Mouse (Mus musculus) activated CD4-positive, CD25-positive, alpha-beta regulatory T cell, adult 9 weeks (primary cell): ENCODE results near the gene Armh3. TPM values are rescaled to one million over a fixed set of nuclear protein-coding genes. Genes with fewer than 3 reads are reported as not detected.

ENCODE experiments used
- polyA plus RNA-seq: library from polyadenylated mRNA; unstranded; fragments of 100-300 nt; shearing (Covaris generic); gene quantifications from one replicate; pipeline ENCODE4 v1.2.1, GENCODE M21; 2017

Armh3 gene
- polyA plus RNA-seq = 15.1 TPM

GRCm38 (mm10) chr19:45997785-45998693 is at the start of gene Armh3:
Armh3 (minus strand) TSS chr19:45998488.

GRCm38 (mm10) chr19:46044993-46045695 is 46.9 kb upstream of the Armh3 start, which contains the start of gene Ldb1:
Ldb1 (minus strand) TSS chr19:46045214.

GRCm38 (mm10) chr19:46044271-46044992 is 46.1 kb upstream of the Armh3 start, which contains the start of gene Pprc1:
Pprc1 (plus strand) TSS chr19:46044886.

DNA sequence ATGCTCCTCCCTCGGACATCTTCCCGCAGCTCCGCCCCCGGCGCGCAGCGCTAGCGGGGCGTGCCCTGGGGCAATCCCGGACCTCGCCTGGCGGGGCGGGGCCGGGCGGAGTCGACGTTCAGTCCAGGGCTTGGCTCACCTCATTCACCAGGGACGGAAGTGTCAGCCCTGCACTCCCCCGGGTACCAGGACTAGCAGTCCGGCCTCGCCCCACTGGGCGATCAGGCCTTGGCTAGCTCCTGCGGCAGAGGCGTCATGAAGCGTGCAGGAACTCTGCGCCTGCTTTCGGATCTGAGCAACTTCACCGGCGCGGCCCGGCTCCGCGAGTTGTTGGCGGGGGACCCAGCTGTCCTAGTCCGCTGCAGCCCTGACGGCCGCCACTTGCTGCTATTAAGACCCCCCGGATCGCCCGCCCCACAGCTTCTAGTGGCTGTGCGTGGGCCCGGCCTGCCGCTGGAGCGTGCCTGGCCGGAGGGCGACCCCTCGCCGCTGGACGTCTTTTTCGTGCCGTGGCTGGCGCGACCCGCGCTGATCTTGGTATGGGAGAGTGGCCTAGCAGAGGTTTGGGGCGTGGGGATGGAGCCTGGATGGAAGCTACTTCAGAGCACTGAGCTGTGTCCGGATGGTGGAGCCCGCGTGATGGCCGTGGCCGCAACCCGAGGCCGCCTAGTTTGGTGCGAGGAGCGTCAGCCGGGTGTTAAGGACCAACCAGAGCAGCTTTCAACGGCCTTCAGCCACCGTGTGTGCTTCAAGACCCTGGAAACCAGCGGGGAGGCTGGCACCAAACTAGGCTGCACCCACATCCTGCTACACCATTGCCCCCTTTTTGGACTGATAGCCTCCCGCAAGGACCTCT is 5.3 kb upstream of the Armh3 start, which contains the start of gene Hps6:
Gene Hps6 (plus strand): TSS at position 138 of the 856 bp plus-strand sequence.

GRCm38 (mm10) chr19:45815831-45816405 is 182.4 kb downstream of the Armh3 start, which contains the start of gene Kcnip2:
Kcnip2 (minus strand) TSS chr19:45816061.

GRCm38 (mm10) chr19:45783181-45783932 is 214.9 kb downstream of the Armh3 start, which contains the start of gene Mgea5:
Mgea5 (minus strand) TSS chr19:45783837.

Other genes with a start within 250 kb of the Armh3 start
- 38.1 TPM for gene Npm3, start 248.9 kb downstream of the Armh3 start, polyA plus RNA-seq
- gene Mgea5, start 214.7 kb downstream of the Armh3 start, polyA plus RNA-seq = 128 TPM
- gene Kcnip2, start 182.4 kb downstream of the Armh3 start, polyA plus RNA-seq = 14.0 TPM
- gene Hps6, start 5.0 kb upstream of the Armh3 start, polyA plus RNA-seq = 12.4 TPM
- 51.0 TPM for gene Pprc1, start 46.4 kb upstream of the Armh3 start, polyA plus RNA-seq
- gene Ldb1, start 46.7 kb upstream of the Armh3 start, polyA plus RNA-seq = 37.4 TPM
- gene Nolc1, start 77.4 kb upstream of the Armh3 start, polyA plus RNA-seq = 98.3 TPM
- gene Elovl3, start 133.4 kb upstream of the Armh3 start, polyA plus RNA-seq = not detected
- gene Pitx3, start 149.8 kb upstream of the Armh3 start, polyA plus RNA-seq = not detected
- 83.0 TPM for gene Gbf1, start 154.0 kb upstream of the Armh3 start, polyA plus RNA-seq